ENCODE assay signal across 23 mouse cellular contexts in genomic region chr4:36081095-36081852, GRCm38 (mm10).
DNase-seq lines count a peak whose midpoint lies in the region; ATAC-seq lines count a peak whose summit lies in the region.
"Had no signal": no experiment of that assay in that cellular context is flagged by ENCODE, and none has a peak within 500 bp of the region (broad histone marks: within the 10 kb centered on the region; RNA-seq: fewer than 3 reads in every experiment).

No protein-coding gene starts in this region.

- WGBS in embryonic facial prominence, embryonic 11.5 days: 65% methylated on average over 3 of the region's 3 CpGs
- 71% methylated on average over 3 of the region's 3 CpGs for WGBS in embryonic facial prominence, embryonic 10.5 days
- WGBS in embryonic facial prominence, embryonic 14.5 days: 54% methylated on average over 3 of the region's 3 CpGs
- WGBS in forebrain, embryonic 15.5 days: 16% methylated on average over 3 of the region's 3 CpGs
- 26% methylated on average over 3 of the region's 3 CpGs for WGBS in midbrain, embryonic 15.5 days

- no peaks in the 10 kb centered on the region for H3K27me3 ChIP-seq in embryonic facial prominence, embryonic 11.5 days (ENCODE audit: control insufficient read depth, insufficient read depth, low read length)
- no peaks in the 10 kb centered on the region for H3K27me3 ChIP-seq in embryonic facial prominence, embryonic 10.5 days (replicated peaks; ENCODE audit: low read depth, poor library complexity, severe bottlenecking)
- no peaks in the 10 kb centered on the region for H3K27me3 ChIP-seq in embryonic facial prominence, embryonic 14.5 days (replicated peaks; ENCODE audit: control insufficient read depth, insufficient read depth, low read length)
- H3K27me3 ChIP-seq in forebrain, embryonic 15.5 days: no peaks in the 10 kb centered on the region
- no peaks in the 10 kb centered on the region for H3K27me3 ChIP-seq in midbrain, embryonic 15.5 days (replicated peaks)
- H3K27me3 ChIP-seq: hindbrain, embryonic 13.5 days; limb, embryonic 15.5 days; lung, embryonic 15.5 days; megakaryocyte, embryonic 14.5 days; stomach, embryonic 15.5 days had no signal

- no peak for ATAC-seq in embryonic facial prominence, embryonic 11.5 days (replicated peaks; ENCODE audit: insufficient number of reproducible peaks, low FRiP score, low TSS enrichment, low read depth)
- no peak for ATAC-seq in embryonic facial prominence, embryonic 14.5 days (ENCODE audit: low read depth)
- ATAC-seq in forebrain, embryonic 15.5 days (replicated peaks): peak; percentile 66
- ATAC-seq in midbrain, embryonic 15.5 days (replicated peaks): peak; percentile 50; the same call in 1 of the 2 replicates
- ATAC-seq: inflammation-experienced regulatory T-cells, adult 6 months had no signal

- H3K9me3 ChIP-seq in embryonic facial prominence, embryonic 11.5 days (replicated peaks; ENCODE audit: control insufficient read depth, low read length): no peaks in the 10 kb centered on the region
- H3K9me3 ChIP-seq in embryonic facial prominence, embryonic 10.5 days: no peaks in the 10 kb centered on the region
- H3K9me3 ChIP-seq in embryonic facial prominence, embryonic 14.5 days (ENCODE audit: control insufficient read depth, low read length): no peaks in the 10 kb centered on the region
- H3K9me3 ChIP-seq in forebrain, embryonic 15.5 days: no peaks in the 10 kb centered on the region
- H3K9me3 ChIP-seq in midbrain, embryonic 15.5 days: no peaks in the 10 kb centered on the region
- H3K9me3 ChIP-seq: hindbrain, embryonic 13.5 days; limb, embryonic 15.5 days; lung, embryonic 15.5 days; megakaryocyte, embryonic 14.5 days; stomach, embryonic 15.5 days had no signal

- H3K4me2 ChIP-seq in embryonic facial prominence, embryonic 11.5 days (ENCODE audit: low read depth, low read length): no peak overlapping the region
- H3K4me2 ChIP-seq in embryonic facial prominence, embryonic 14.5 days (ENCODE audit: low read depth, low read length): no peak overlapping the region
- H3K4me2 ChIP-seq in forebrain, embryonic 15.5 days (replicated peaks): no peak overlapping the region
- H3K4me2 ChIP-seq in midbrain, embryonic 15.5 days: no peak overlapping the region
- H3K4me2 ChIP-seq: hindbrain, embryonic 13.5 days; limb, embryonic 15.5 days; lung, embryonic 15.5 days; stomach, embryonic 15.5 days had no signal

- H3K36me3 ChIP-seq in embryonic facial prominence, embryonic 11.5 days (replicated peaks; ENCODE audit: control insufficient read depth, insufficient read depth, low read depth, low read length): no peaks in the 10 kb centered on the region
- H3K36me3 ChIP-seq in embryonic facial prominence, embryonic 10.5 days (replicated peaks): no peaks in the 10 kb centered on the region
- H3K36me3 ChIP-seq in embryonic facial prominence, embryonic 14.5 days (ENCODE audit: control insufficient read depth, insufficient read depth, low read length): no peaks in the 10 kb centered on the region
- H3K36me3 ChIP-seq in forebrain, embryonic 15.5 days: no peaks in the 10 kb centered on the region
- H3K36me3 ChIP-seq in midbrain, embryonic 15.5 days (replicated peaks): no peaks in the 10 kb centered on the region
- H3K36me3 ChIP-seq: hindbrain, embryonic 13.5 days; limb, embryonic 15.5 days; lung, embryonic 15.5 days; stomach, embryonic 15.5 days had no signal

- DNase-seq in embryonic facial prominence, embryonic 11.5 days (ENCODE audit: low spot score): peak; percentile 20
- DNase-seq in embryonic facial prominence, embryonic 10.5 days (ENCODE audit: low spot score): no peak
- peak; percentile 10 for DNase-seq in embryonic facial prominence, embryonic 14.5 days (ENCODE audit: low spot score)
- no peak for DNase-seq in layer of hippocampus, adult 11-12 months (ENCODE audit: low spot score)
- DNase-seq in natural killer cell, adult 2 months (ENCODE audit: low spot score in 2 of 2): no peak
- DNase-seq: adrenal gland, postnatal 14 days; cerebellum, adult 9-11 months; kidney, adult 18-20 months; left cerebral cortex, postnatal 4 days; lung, postnatal 36 days; thymus, postnatal 36 days had no signal

- no peak overlapping the region for H3K27ac ChIP-seq in embryonic facial prominence, embryonic 11.5 days (replicated peaks; ENCODE audit: low read depth, low read length)
- H3K27ac ChIP-seq in embryonic facial prominence, embryonic 10.5 days (replicated peaks): no peak overlapping the region
- H3K27ac ChIP-seq in embryonic facial prominence, embryonic 14.5 days (replicated peaks; ENCODE audit: low read depth, low read length): no peak overlapping the region
- peak overlapping the region; percentile 34 for H3K27ac ChIP-seq in forebrain, embryonic 15.5 days (replicated peaks)
- H3K27ac ChIP-seq in midbrain, embryonic 15.5 days: no peak overlapping the region
- H3K27ac ChIP-seq: hindbrain, embryonic 13.5 days; kidney, postnatal 0 days; left cerebral cortex, adult 2 months; limb, embryonic 15.5 days; liver, embryonic 14.5 days; lung, embryonic 15.5 days; stomach, embryonic 15.5 days had no signal

- H3K4me3 ChIP-seq in embryonic facial prominence, embryonic 11.5 days (ENCODE audit: low read depth, low read length): no peak overlapping the region
- H3K4me3 ChIP-seq in embryonic facial prominence, embryonic 10.5 days: no peak overlapping the region
- H3K4me3 ChIP-seq in embryonic facial prominence, embryonic 14.5 days (ENCODE audit: low read depth, low read length): no peak overlapping the region
- no peak overlapping the region for H3K4me3 ChIP-seq in forebrain, embryonic 15.5 days
- H3K4me3 ChIP-seq in midbrain, embryonic 15.5 days: no peak overlapping the region
- H3K4me3 ChIP-seq: hindbrain, embryonic 13.5 days; left cerebral cortex, adult 2 months; limb, embryonic 15.5 days; lung, embryonic 15.5 days; megakaryocyte, embryonic 14.5 days; myocyte; stomach, embryonic 15.5 days had no signal

- no peaks in the 10 kb centered on the region for H3K4me1 ChIP-seq in embryonic facial prominence, embryonic 11.5 days (ENCODE audit: control insufficient read depth, insufficient read depth, low read length)
- H3K4me1 ChIP-seq in embryonic facial prominence, embryonic 10.5 days: no peaks in the 10 kb centered on the region
- H3K4me1 ChIP-seq in embryonic facial prominence, embryonic 14.5 days (ENCODE audit: control insufficient read depth, insufficient read depth, low read length): no peaks in the 10 kb centered on the region
- H3K4me1 ChIP-seq in forebrain, embryonic 15.5 days: peaks cover 10% of the 10 kb centered on the region
- no peaks in the 10 kb centered on the region for H3K4me1 ChIP-seq in midbrain, embryonic 15.5 days
- H3K4me1 ChIP-seq: hindbrain, embryonic 13.5 days; limb, embryonic 15.5 days; lung, embryonic 15.5 days; megakaryocyte, embryonic 14.5 days; stomach, embryonic 15.5 days had no signal

- no peak overlapping the region for H3K9ac ChIP-seq in embryonic facial prominence, embryonic 11.5 days (replicated peaks; ENCODE audit: low read length)
- H3K9ac ChIP-seq in embryonic facial prominence, embryonic 14.5 days (ENCODE audit: low read depth, low read length): no peak overlapping the region
- no peak overlapping the region for H3K9ac ChIP-seq in forebrain, embryonic 15.5 days (replicated peaks)
- H3K9ac ChIP-seq in midbrain, embryonic 15.5 days: no peak overlapping the region
- H3K9ac ChIP-seq: hindbrain, embryonic 13.5 days; limb, embryonic 15.5 days; liver, embryonic 14.5 days; lung, embryonic 15.5 days; stomach, embryonic 15.5 days had no signal

Comparison
In these comparisons a context has a peak if more than half of its experiments do, and no peak if none do; other contexts are left out.
1. DNase-seq: peak in embryonic facial prominence, embryonic 11.5 days (single experiment) and embryonic facial prominence, embryonic 14.5 days (single experiment); none in embryonic facial prominence, embryonic 10.5 days (single experiment), layer of hippocampus, adult 11-12 months (single experiment) and natural killer cell, adult 2 months (0 of 2).
2. ATAC-seq: peak in forebrain, embryonic 15.5 days (single experiment) and midbrain, embryonic 15.5 days (single experiment); none in embryonic facial prominence, embryonic 11.5 days (single experiment) and embryonic facial prominence, embryonic 14.5 days (single experiment).